Mouse (Mus musculus) stomach, embryonic 16.5 days (tissue): ENCODE measurements around the gene Aqp8. TPM values are rescaled to one million over a fixed set of nuclear protein-coding genes. Genes with fewer than 3 reads are reported as not detected.

Experiments
- ATAC-seq: fragments of 200-750 bp; cut with Nextera tagmentation; 2 replicates; pipeline ENCODE4 v1.8.0; 2017; ENCODE audit warnings: moderate number of reproducible peaks, moderate TSS enrichment; ENCODE audit not compliant: insufficient read depth, low FRiP score
- H3K27ac ChIP-seq: fragments of 300-500 bp; sonication (generic); 2 replicates; pipeline ENCODE4 v1.5.1; 2014; ENCODE audit warnings: low read length
- H3K27me3 ChIP-seq: fragments of 300-500 bp; sonication (generic); 2 replicates; pipeline ENCODE4 v1.6.1; 2014; ENCODE audit warnings: low read length, control low read depth, mixed read lengths; ENCODE audit not compliant: control insufficient read depth, insufficient read depth
- H3K36me3 ChIP-seq: fragments of 300-500 bp; sonication (generic); 2 replicates; pipeline ENCODE4 v1.6.1; 2014; ENCODE audit warnings: low read length; ENCODE audit not compliant: control insufficient read depth, insufficient read depth
- H3K4me1 ChIP-seq: fragments of 300-500 bp; sonication (generic); 2 replicates; pipeline ENCODE4 v1.6.1; 2014; ENCODE audit warnings: low read length, control low read depth, mixed read lengths; ENCODE audit not compliant: control insufficient read depth, insufficient read depth
- H3K4me2 ChIP-seq: fragments of 300-500 bp; sonication (generic); 2 replicates; pipeline ENCODE4 v1.6.1; 2014; ENCODE audit warnings: low read depth, low read length, mixed read lengths
- H3K4me3 ChIP-seq: fragments of 300-500 bp; sonication (generic); replicated peaks from 2 replicates; pipeline ENCODE4 v1.5.1; 2014; ENCODE audit warnings: mild to moderate bottlenecking, low read length
- H3K9ac ChIP-seq: fragments of 300-500 bp; sonication (generic); 2 replicates; pipeline ENCODE4 v1.6.1; 2014; ENCODE audit warnings: low read length
- H3K9me3 ChIP-seq: fragments of 300-500 bp; sonication (generic); replicated peaks from 2 replicates; pipeline ENCODE4 v1.6.1; 2016; ENCODE audit warnings: low read length, control low read depth; ENCODE audit not compliant: control insufficient read depth
- WGBS: fragments of 180-500 bp; shearing (Covaris S2); extraction: QIAGEN DNeasy Blood & Tissue Kit; methylation state at CpG from one replicate; pipeline ENCODE4 v1.1.7; 2014; 5-methylcytosine and 5-hydroxymethylcytosine counted together
- polyA plus RNA-seq: library from polyadenylated mRNA; unstranded; fragments of >200 nt; fragmentation: Nextera tagmentation; extraction: Ambion mirVana; gene quantifications from 2 replicates; pipeline ENCODE4 v1.2.1, GENCODE M21; 2015

Aqp8 gene
- polyA plus RNA-seq, 1 experiment from 2014 or later: 36.7 TPM

DNA sequence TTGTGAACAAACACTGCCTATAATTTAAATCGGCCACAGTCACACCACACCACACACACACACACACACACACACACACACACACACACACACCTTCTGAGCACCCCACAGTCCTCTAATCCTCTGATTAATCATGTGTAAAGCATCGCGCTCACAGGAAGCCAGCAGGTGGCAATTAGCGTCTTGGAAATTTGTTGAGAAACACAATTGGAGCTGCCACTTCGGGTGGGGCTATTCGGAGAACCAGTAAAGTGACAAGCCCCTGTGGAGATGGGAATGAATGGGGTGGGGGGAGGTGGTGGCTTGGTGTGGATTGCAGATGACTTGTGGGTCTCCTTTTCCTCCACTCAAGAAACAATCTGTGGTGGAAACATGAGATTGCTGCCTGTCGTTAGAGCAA is 45.9 kb downstream of the Aqp8 start:
- Histone ChIP-seq H3K4me2 (no peak overlapping the region), H3K4me3 (no peak overlapping the region), H3K4me1 (no peaks in the 10 kb centered on the region), H3K27ac (no peak overlapping the region), H3K9ac (no peak overlapping the region), H3K27me3 (no peaks in the 10 kb centered on the region), H3K36me3 (no peaks in the 10 kb centered on the region), H3K9me3 (no peaks in the 10 kb centered on the region)
- 82% methylated on average over 7 of the region's 7 CpGs for WGBS
- ATAC-seq: no peak

Other genes starting within 250 kb of the Aqp8 start
- 1.5 and 3.1 TPM in 2 replicates for gene Slc5a11, start 247.5 kb upstream of the Aqp8 start, polyA plus RNA-seq
- gene Lcmt1, start 92.5 kb upstream of the Aqp8 start, polyA plus RNA-seq: 40.3 and 44.1 TPM in 2 replicates
- 17.7 and 19.9 TPM in 2 replicates for gene Arhgap17, start 92.4 kb upstream of the Aqp8 start, polyA plus RNA-seq
- 1.0 and 1.3 TPM in 2 replicates for gene Zkscan2, start 38.2 kb downstream of the Aqp8 start, polyA plus RNA-seq